Mouse (Mus musculus) CH12F3 (cell line): ENCODE data around the gene Clcn2.

Experiments
- in situ Hi-C: fragments of 300-500 bp; cut with MboI; formaldehyde crosslinking; loops from 2 replicates; pipeline ENCODE4 v1.14.3; 2020; ENCODE audit warnings: low sequenced_read_pairs

Clcn2 gene

DNA sequence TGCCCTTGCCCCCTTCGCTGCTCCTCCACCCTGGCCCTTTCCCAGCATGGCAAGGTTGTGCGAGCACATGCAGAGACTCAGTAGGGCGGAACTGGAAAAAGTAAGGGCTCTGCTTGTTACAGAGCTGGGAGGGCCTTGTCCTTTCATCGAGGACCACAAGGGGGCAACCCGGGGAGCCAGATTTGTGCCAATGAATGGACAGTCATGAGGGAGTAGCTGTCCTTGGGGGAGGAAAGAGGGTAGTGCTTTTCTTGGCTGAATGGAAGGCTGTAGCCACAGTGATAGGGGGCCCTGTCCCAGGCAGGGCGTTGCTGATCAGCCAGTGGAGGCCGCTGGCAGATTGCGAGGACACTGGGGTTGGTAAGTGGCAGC lies 15.0 kb downstream of the Clcn2 start:
- in situ Hi-C loops = no loop called here

DNA sequence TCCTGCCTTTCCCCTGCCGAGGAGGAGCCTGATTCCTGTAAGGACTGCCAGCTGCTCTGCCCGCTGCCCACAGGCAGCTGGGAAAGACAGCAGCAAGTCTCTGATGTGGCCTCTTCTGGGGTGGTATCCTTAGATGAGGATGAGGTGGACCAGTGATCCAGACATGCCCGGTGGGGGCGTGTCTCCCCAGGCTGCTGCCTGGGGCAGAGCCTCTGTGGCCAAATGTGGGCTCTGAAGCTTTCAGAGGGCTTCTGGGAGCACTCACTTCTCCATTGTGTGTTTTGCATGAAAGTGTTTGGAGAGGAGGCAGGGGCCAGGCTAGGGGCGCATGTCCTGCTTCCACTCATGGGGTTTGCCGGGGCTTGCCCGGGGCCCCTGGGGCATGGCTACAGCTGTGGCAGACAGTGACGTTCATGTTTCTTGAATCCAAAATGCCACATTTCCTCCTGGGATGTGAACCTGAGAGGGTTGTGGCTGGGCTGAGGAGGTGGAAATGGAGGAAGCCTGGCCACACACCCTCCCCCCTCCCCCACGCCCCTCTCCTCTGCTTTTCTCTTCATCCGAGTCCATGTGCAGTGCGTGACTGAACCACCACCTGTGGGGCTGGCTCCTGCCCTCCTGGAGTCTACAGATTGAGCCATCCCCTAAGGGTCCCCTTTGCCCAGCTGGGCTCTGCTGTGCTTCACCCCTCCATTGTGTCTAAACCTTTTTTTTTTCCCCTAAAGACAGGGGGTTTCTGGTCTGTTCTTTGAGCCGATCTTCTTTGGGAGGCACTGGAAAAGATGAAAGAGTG lies 15.6 kb downstream of the Clcn2 start:
- in situ Hi-C loops = no loop called here

DNA sequence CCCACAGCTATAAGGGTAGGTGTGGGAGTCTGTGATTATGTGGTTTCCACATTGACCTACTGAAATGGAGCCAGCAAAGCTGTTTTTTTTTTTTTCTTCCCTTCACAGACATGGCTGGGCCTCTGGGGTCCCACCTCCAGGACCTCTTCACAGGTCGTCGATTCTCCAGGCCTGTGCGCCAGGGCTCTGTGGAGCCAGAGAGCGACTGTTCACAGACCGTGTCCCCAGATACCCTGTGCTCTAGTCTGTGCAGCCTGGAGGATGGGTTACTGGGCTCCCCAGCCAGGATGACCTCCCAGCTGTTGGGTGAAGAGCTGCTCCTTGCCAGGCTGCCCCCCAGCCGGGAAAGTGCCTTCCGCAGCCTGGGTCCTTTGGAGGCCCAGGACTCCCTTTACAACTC lies 16.2 kb downstream of the Clcn2 start:
- in situ Hi-C loops = no loop called here

DNA sequence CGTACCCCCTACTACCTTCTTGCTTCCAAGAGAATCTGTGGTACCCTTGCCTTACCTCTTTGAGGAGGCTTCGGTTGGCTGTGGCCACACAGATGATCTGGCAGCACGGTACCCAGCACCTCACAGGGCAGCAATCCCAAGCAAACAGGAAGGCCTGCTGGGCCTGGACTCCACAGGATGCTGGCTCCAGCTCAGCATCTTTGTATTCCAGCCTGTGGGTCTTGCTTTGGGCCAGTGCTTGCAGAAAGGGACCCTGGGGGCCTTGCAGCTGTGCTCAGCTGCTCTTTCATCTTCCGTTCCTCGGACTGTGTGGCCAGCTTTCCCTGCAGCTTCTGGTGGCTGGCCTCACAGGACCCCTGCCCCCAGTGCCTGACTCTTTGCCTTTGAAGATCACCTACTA lies 17.5 kb downstream of the Clcn2 start:
- in situ Hi-C loops = no loop called here

DNA sequence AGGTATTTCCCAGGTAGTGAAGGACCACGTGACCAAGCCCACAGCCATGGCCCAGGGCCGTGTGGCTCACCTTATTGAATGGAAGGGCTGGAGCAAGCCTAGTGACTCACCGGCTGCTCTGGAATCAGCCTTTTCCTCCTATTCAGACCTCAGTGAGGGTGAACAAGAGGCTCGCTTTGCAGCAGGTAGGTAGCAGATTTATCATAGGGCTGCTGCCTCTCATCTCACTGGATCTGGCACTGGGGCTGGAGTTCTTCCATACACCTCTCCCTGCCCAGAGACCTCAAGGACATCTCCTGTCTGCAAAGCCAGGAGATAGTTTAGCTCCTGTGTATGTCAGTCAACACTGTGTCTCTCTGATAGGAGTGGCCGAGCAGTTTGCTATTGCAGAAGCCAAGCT lies 18.3 kb downstream of the Clcn2 start:
- in situ Hi-C loops = no loop called here

DNA sequence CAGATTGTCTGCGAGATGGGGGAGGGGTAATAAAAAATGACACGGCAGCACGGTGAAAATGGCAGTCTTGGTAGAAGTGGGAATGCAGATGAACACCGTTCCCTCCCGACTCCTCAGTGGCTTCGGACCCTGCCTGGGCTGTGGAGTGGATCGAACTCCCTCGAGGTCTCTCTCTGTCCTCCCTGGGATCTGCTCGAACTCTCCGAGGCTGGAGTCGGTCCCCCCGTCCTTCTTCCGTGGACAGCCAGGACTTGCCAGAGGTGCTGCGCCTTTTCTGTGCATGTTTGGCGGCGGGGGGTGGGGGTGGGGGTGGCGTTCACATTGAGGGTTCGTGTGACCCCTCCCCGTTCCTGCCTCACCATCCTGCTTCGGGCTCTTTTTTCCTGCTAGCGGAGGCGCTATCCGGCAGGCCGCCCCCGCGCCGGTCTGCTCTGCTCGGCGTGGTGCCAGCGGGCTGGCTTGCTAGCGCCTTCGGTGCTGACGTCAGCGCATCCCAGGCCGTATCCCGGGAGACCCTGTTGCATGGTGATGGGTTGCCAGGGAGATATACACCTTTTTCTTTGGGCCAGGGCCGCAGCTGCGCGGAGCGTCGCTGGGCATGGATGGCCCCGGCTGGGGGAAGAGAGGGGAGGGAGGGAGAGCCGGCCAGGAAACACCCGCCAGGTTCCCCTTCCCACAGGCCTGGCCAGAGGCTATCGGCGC lies 21.8 kb downstream of the Clcn2 start:
- in situ Hi-C loops = no loop called here

DNA sequence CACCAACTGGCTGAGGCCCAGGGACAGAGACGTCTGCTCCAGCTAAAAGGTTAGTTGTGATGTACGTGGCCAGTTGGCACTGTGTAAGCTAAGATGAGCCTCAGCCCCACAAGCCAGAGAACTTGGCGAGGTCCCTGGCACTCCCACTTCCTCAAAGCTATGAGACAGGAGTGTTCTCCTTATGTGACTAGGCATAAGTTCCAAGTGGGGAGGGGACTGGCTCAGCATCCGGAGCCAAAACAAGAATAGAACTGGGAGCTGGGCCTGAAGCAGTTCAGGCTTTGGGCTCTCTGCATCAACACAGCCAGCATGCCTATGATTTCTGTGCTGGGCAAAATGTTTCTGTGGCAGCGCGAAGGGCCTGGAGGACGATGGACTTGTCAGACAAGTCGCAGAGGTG lies 22.8 kb downstream of the Clcn2 start:
- in situ Hi-C loops = no loop called here

DNA sequence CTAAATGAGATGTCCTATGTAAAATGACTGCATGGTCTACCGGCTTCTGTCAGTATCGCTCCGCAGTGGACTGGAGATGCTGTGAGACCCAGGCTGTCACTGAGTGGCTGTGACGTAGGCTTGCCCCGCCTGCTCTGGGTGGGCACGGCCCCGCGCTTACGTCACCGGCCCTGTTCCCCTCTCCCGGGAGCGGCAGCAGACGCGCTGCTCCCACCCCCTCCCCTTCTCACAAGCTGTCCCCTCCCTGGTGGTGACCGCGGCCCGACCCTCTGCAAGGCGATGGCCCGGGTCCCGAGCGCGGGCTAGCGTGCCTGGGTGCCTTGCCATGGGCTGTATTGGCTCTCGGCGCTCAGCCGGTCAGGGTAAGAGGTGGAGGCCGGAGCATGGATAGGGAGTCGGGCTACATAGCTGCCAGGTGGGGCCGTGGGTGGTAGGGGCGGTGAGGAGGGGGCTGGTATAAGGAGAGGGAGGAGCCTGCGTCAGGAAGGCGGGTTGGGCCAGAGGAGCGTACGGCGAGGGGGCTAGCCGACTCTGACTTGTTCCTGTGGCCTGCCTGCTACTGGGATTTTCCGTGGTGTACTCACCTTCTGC lies 24.3 kb downstream of the Clcn2 start, which contains the start of gene Fam131a:
TSS of gene Fam131a (plus strand) at position 131 of the 591 bp plus-strand sequence.
- in situ Hi-C loops = no loop called here

DNA sequence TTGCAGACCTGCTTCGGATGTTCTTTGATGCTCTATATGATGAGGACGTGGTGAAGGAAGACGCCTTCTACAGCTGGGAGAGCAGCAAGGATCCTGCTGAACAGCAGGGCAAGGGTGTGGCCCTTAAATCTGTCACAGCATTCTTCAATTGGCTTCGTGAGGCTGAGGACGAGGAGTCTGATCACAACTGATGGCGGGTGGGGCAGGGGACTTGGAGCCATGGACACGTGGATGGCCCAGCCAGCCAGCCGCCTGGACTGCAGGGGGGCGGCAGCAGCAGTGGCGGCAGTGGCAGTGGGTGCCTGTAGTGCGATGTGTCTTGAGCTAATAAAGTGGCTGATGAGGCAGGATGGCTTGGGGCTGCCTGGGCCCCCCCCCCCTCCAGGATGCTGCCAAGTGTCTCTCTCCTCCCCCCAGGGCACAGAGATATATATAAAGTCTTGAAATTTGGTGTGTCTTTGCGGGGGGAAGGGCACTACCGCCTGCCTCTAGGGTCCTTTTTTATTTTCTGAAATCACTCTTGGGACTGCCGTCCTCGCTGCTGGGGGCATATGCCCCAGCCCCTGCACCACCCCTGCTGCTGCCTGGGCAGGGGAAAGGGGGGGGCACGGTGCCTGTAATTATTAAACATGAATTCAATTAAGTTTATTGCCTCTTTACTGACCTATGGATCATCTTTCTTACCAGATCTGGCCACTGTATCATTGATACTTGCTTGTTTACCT lies 25.1 kb downstream of the Clcn2 start:
- in situ Hi-C loops = no loop called here

DNA sequence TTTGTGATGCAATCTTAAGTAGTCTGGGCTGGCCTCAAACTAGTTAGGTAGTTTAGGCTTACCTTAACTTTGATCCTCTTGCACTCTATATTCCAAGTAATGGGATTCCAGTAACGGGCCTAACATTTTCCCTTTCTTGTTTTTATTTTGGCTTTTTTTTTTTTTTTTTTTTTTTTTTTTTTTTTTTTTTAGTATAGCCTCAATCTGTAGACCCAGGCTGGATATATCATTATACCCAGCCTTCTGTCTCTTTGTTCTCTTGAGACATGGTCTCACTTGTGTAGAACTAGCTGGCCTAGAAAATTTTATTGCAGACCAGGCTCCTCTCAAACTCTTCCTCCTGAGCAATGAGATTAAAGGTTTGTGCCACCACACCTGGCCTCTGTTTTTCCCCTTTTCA lies 25.9 kb downstream of the Clcn2 start:
- in situ Hi-C loops = no loop called here

DNA sequence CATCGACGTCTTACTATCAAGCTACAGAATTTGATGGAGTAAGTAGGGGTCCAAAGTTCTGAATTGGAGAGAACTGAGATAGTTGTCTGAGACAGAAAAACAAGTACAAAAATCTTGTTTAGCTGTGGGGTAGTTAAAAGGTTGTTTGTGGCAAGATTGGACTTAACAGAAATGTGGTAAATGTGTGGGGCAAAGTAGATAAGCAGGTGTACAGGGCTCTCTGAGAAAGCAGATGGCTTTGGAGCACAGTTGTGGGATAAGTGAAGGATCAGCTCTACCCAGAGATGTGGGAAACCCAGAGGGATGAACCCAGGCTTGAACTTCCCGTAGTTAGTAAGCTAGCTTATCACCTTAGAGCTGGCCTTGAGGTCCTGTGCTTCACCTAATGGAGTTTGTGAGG lies 26.8 kb downstream of the Clcn2 start:
- in situ Hi-C loops = no loop called here

DNA sequence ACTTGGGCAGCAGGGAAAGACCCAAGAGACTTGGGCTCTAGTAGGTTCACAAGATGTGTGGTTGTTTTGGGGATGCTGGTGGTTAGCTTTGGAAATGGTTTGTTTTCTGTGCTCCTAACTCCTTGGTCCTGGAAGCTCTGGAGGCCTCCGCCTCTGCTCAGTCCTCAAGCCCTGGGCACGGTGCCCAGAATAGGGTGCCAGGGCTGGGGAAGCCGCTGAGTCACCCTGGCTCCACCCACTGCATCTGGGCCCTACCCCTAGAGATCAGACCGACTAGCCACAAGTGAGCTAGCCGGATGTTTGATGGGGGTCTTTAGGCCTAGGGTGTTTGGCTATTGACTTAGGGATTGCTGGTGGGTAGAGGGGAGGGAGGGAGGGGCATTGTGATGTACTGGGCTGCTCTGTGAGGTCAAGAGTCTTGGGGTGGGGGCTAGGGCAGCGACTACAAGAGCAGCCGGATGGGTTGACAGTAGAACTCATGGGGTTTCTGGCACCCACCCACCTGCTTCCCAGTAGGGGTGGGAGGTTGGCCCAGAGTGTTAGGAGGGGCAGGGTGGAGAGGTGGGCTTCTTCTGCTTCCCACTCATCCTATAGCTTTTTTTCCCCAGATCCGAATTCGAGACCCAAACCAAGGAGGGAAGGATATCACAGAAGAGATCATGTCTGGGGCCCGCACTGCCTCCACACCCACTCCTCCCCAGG lies 39.4 kb downstream of the Clcn2 start:
- in situ Hi-C loops = no loop called here

DNA sequence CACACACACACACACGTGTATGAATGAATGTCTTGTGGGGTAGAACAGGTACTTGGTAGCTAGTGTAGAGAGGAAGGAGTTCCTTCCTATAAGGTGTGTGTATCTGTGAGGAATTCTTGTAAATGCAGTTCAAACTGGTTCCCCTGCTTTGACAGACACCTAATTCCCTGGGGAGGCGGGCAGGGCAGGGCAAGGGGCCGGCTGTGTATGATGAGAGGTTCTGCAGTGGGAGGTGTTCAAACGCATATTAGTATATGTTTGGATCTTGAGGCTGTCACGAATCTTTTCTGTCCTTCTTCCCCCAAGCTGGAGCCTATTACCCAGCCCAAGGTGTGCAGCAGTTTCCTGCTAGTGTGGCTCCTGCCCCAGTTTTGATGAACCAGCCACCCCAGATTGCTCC lies 40.2 kb downstream of the Clcn2 start:
- in situ Hi-C loops = no loop called here

DNA sequence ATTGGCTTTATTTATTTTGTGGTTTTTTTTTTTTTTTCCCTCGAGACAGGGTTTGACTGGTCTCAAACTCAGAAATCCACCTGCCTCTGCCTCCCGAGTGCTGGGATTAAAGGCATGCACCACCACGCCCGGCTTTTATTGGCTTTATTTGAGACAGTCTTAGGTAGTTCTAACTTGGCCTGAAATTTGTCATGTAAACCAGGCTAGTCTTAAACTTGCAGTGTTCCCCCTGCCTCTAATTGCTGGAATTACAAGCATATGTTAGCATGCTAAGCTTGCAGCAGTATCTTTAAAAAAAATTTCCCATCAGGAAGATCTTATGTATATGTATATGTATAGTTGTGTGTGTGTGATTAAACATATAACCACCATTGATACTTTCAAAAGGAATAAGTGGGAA lies 40.8 kb downstream of the Clcn2 start:
- in situ Hi-C loops = no loop called here

DNA sequence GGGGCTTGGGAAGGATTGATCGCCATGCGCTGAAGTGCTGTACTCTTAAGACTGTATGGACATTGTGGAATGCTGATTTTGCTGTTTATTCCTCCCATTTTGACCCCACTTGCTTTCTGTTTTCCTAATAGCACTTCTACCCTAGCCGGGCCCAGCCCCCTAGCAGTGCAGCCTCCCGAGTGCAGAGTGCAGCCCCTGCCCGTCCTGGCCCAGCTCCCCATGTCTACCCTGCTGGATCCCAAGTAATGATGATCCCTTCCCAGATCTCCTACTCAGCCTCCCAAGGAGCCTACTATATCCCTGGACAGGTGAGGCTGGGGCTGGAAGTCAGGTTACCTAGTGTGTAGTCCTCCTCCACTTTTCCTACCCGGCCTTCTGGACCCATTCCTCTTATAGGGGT lies 42.3 kb downstream of the Clcn2 start:
- in situ Hi-C loops = no loop called here

DNA sequence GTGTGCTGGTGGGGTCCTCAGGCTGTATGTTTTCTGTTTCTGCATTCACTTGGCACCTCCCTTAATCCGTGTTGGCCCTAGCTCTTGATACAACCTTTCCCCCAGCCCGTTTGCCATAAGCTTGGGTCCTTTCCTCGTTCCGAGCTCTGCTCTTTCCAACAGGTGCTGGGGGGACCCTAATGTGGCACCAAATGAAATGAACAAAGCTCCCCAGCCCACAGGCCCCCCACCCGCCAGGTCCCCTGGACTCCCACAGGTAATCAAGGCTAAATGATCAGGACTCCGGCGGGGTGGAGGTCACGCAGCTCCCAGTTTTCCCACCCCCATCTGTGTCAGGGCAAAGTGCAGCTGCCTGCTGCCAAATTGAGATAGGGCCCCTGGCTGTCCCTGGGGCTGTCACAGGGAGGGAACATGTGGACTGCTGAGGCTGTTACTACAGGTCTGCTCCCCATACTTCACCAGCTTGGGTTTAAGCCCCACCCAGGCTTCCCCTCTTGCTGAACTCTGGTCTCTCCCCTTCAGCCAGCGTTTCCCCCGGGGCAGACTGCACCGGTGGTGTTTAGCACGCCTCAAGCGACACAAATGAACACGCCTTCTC lies 43.7 kb downstream of the Clcn2 start:
- in situ Hi-C loops = no loop called here

DNA sequence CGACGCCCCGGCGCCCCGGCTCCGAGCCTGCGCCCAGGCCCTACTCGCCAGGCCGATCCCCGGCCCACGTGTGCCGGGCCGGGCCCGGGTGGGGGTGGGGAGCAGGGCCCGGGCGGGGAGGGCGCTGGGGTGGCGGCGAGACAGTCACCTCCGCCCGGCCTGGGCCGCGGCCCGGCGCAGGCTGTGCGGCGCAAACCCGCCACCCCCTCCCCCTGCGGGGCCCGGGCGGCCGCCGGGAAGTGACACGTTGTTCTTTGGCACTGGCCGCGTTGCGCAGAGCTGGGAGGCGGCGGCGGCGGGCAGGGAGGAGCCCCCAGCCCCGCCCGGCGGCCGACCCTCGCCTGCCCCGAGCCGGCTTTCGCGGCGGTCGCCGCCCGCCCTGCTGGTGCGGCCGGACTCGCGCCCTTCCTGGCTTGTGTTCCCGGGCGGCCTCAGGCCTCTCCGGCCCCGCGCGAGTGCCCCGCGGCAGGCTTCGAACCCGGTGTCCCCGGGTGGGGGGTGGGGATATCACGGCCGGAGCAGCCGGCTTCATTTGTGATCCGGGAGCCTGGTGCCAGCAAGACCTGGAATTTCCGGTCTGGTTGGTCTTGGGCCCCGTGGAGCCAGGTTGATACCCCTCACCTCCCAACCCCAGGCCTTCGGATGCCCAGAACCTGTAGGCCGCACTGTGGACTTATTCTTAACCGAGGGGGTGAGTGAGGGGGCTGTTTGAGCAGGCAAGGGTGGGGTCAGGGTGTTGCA lies 44.4 kb downstream of the Clcn2 start:
- in situ Hi-C loops = no loop called here

DNA sequence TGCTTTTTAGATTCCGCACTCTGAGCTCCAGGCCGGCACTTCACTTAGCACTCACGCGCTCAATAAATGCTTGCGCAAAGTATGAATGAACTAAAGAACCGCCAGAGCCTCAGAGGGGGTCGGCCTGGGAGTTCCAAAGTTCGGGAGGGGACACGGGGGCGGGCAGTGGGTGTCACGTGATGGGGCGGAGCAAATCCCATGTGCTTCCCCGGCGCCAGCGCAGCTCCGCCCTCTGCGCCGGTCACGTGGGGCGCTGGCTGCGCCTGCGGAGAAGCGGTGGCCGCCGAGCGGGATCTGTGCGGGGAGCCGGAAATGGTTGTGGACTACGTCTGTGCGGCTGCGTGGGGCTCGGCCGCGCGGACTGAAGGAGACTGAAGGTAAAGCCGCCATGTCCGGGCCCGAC lies 45.0 kb downstream of the Clcn2 start:
- in situ Hi-C loops = no loop called here

DNA sequence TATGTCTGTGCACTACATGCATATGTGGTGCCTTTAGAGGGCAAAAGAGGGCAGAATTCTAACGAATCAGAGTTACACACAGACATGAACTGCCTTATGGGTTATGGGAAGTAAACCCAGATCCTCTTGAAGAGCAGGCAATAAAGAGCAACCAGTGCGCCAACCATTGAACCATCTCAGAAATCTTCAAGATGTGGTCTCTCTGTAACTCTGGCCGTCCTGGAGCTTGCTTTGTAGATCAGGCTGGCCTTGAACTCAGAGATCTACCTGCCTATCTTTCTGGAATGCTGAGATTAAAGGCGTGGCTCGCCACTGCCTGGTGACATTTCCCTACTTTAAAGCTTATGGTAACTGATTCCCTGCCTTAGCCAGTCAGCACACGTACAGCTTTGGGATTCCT lies 45.7 kb downstream of the Clcn2 start:
- in situ Hi-C loops = no loop called here

DNA sequence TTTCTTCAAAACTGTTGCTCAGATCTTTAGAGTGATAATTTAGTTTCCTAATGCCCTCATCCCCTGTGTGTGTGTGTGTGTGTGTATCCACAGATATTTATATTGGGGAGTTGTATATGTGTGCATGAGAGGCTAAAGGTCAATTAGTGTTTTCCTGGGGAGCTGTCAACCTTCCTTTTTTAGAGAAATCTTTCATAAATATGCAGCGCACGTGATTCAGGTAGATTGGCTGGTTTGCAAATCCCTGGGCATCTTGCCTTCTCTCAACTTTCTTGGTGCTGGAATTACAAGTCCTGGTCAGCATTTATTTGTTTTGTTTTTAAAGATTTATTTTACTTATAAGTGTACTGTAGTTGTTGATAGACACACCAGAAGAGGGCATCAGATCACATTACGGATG lies 47.3 kb downstream of the Clcn2 start:
- in situ Hi-C loops = no loop called here
